Comparison of ENCODE assay signal across 8 mouse cellular contexts in the genomic region with DNA sequence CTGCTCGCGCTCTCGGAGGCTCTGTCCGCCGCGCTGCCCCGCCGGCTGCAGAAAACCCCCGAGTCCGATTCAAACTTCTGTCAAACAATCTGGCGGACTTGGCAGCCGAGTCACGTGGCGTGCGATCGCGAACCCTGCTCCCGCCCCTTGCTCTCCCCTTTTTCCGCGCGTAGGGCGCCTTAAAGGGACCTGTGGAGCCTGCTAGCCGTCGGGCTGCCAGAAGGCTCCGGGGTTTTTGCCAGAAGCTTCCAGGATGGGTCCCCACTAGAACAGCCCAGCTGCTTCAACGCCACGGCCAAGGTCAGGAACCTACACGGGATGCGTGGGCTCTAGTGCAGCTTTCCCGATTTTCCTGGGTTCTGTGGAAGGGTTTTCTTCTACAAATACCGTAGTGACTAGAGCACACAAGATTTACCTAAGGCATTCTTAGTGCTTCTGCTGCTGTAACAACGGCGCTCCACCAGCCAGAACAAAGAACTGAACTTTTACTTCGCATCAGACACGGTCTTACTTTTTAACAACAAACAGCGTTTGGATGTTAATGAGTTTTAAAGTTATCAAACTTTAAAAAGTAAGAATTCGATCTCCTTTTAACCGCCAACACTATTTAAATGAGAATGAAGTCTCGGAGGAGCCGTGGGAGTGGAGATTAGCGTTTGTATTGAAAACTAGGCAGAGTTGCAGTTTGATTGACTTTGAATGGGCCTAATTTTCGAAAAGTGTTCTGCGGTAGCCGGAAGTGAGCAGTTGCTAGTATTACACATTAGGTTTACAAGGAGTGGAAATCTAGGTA. TPM values are rescaled to one million over a fixed set of nuclear protein-coding genes. Genes with fewer than 3 reads are reported as not detected.
DNase-seq lines count a peak whose midpoint lies in the region; ATAC-seq and TF ChIP-seq lines count a peak whose summit lies in the region.

A gene (minus strand): TSS at position 91 of the 793 bp plus-strand sequence.

- DNase-seq in B cell, adult 2 months, result peak; percentile 37 to 41
- peak; percentile 70 for DNase-seq in forebrain, embryonic 10.5 days (ENCODE audit: extremely low spot score, low spot score)
- DNase-seq in limb, embryonic 11.5 days (ENCODE audit: low spot score), result peak; percentile 76
- no peak for DNase-seq in adipocyte (ENCODE audit: low spot score)
- DNase-seq in right cerebral cortex, postnatal 4 days, result no peak

- 3% methylated on average over 44 of the region's 44 CpGs for WGBS in forebrain, embryonic 10.5 days
- 5% methylated on average over 43 of the region's 44 CpGs for WGBS in limb, embryonic 11.5 days
- 2% methylated on average over 43 of the region's 44 CpGs for WGBS in midbrain, embryonic 13.5 days

- no peaks in the 10 kb centered on the region for H3K36me3 ChIP-seq in E14TG2a.4 (ENCODE audit: insufficient read depth, low read length)
- H3K36me3 ChIP-seq in forebrain, embryonic 10.5 days (replicated peaks), result no peaks in the 10 kb centered on the region
- no peaks in the 10 kb centered on the region for H3K36me3 ChIP-seq in limb, embryonic 11.5 days (ENCODE audit: control insufficient read depth, insufficient read depth, low read length)
- no peaks in the 10 kb centered on the region for H3K36me3 ChIP-seq in midbrain, embryonic 13.5 days

- peaks cover 20% of the 10 kb centered on the region for H3K4me1 ChIP-seq in E14TG2a.4 (replicated peaks; ENCODE audit: low read depth, low read length)
- peaks cover 20% of the 10 kb centered on the region for H3K4me1 ChIP-seq in forebrain, embryonic 10.5 days
- 0 out of 2 replicates have a peak, but pooled peaks cover 10% of the 10 kb centered on the region for H3K4me1 ChIP-seq in limb, embryonic 11.5 days (ENCODE audit: control insufficient read depth, insufficient read depth, low read length)
- H3K4me1 ChIP-seq in midbrain, embryonic 13.5 days (replicated peaks), result peaks cover 14% of the 10 kb centered on the region

- peak within 1 kb of the TSS; percentile 78 for H3K4me3 ChIP-seq in E14TG2a.4 (replicated peaks; ENCODE audit: low read length)
- peak within 1 kb of the TSS; percentile 56 for H3K4me3 ChIP-seq in forebrain, embryonic 10.5 days
- H3K4me3 ChIP-seq in limb, embryonic 11.5 days (ENCODE audit: low read depth, low read length), result peak within 1 kb of the TSS; percentile 37
- peak within 1 kb of the TSS; percentile 44 for H3K4me3 ChIP-seq in midbrain, embryonic 13.5 days (replicated peaks)

- peak; percentile 51; a peak in 2 of 4 replicates for ATAC-seq in hematopoietic stem cell, adult 5-6 weeks (replicated peaks in 1 of 2; ENCODE audit: insufficient read depth in 1 of 2, low FRiP score in 2 of 2, low TSS enrichment in 1 of 2, low read depth in 1 of 2, poor library complexity in 2 of 2, severe bottlenecking in 2 of 2)
- no peak for ATAC-seq in limb, embryonic 11.5 days (ENCODE audit: insufficient number of reproducible peaks, low FRiP score, low TSS enrichment, low read depth)
- ATAC-seq in midbrain, embryonic 13.5 days, result peak; percentile 45

- peaks cover 60% of the 10 kb centered on the region for H3K27me3 ChIP-seq in E14TG2a.4 (ENCODE audit: insufficient read depth, low read length)
- peaks cover 61% of the 10 kb centered on the region for H3K27me3 ChIP-seq in forebrain, embryonic 10.5 days (ENCODE audit: poor library complexity, severe bottlenecking)
- peaks cover 33% of the 10 kb centered on the region for H3K27me3 ChIP-seq in limb, embryonic 11.5 days (ENCODE audit: control insufficient read depth, insufficient read depth, low read length)
- peaks cover 56% of the 10 kb centered on the region for H3K27me3 ChIP-seq in midbrain, embryonic 13.5 days

- H3K9ac ChIP-seq in limb, embryonic 11.5 days (ENCODE audit: low read length), result peak within 1 kb of the TSS; percentile 40
- peak within 1 kb of the TSS; percentile 54 for H3K9ac ChIP-seq in midbrain, embryonic 13.5 days (replicated peaks)

- TF ChIP-seq CTCF in E14TG2a.4 (conservative IDR thresholded peaks at IDR 0.05; ENCODE audit: low read length), result no peak

- H3K9me3 ChIP-seq in E14TG2a.4 (ENCODE audit: low read length), result no peaks in the 10 kb centered on the region
- H3K9me3 ChIP-seq in forebrain, embryonic 10.5 days, result no peaks in the 10 kb centered on the region
- H3K9me3 ChIP-seq in limb, embryonic 11.5 days (ENCODE audit: control insufficient read depth, low read length), result no peaks in the 10 kb centered on the region
- no peaks in the 10 kb centered on the region for H3K9me3 ChIP-seq in midbrain, embryonic 13.5 days

- H3K4me2 ChIP-seq in limb, embryonic 11.5 days (ENCODE audit: low read depth, severe bottlenecking), result peak within 1 kb of the TSS; percentile 60
- peak within 1 kb of the TSS; percentile 64 for H3K4me2 ChIP-seq in midbrain, embryonic 13.5 days (replicated peaks)

- H3K27ac ChIP-seq in forebrain, embryonic 10.5 days, result peak within 1 kb of the TSS; percentile 79
- H3K27ac ChIP-seq in limb, embryonic 11.5 days (replicated peaks; ENCODE audit: low read depth, low read length), result no peak within 1 kb of the TSS
- no peak within 1 kb of the TSS for H3K27ac ChIP-seq in midbrain, embryonic 13.5 days

RNA-seq across cellular contexts. Expression of the gene that starts here (rescaled TPM):
- polyA plus RNA-seq in forebrain, embryonic 10.5 days (2016; fragmentation: Nextera tagmentation; extraction: Ambion mirVana), result 0.98 and 1.0 TPM in 2 replicates
- not detected in 2 replicates for total RNA-seq in hematopoietic stem cell, adult 5-6 weeks (2017)
- 0.43 and 0.51 TPM in 2 replicates for polyA plus RNA-seq in limb, embryonic 11.5 days (2014; fragmentation: Nextera tagmentation; extraction: Ambion mirVana)
- polyA plus RNA-seq in midbrain, embryonic 13.5 days (2015; fragmentation: Nextera tagmentation; extraction: Ambion mirVana), result 0.92 and 0.95 TPM in 2 replicates

Comparison
In these comparisons a context has a peak if more than half of its experiments do, and no peak if none do; other contexts are left out.
1. Peak in ATAC-seq in hematopoietic stem cell, adult 5-6 weeks; RNA of the gene not detected or under 1 TPM.
2. Peak in DNase-seq, H3K4me3 ChIP-seq, H3K9ac ChIP-seq and H3K4me2 ChIP-seq in limb, embryonic 11.5 days; RNA of the gene not detected or under 1 TPM.
3. Peak in ATAC-seq, H3K4me3 ChIP-seq, H3K9ac ChIP-seq and H3K4me2 ChIP-seq in midbrain, embryonic 13.5 days; RNA of the gene not detected or under 1 TPM.
4. DNase-seq: peak in B cell, adult 2 months (2 of 2) and forebrain, embryonic 10.5 days (single experiment); none in adipocyte (single experiment) and right cerebral cortex, postnatal 4 days (single experiment).
5. Peak in every context shown above with its lines, with median percentiles within 50 percentile points of each other: H3K4me3 ChIP-seq.